Mouse (Mus musculus) embryo, embryonic 10 days (tissue): ENCODE results near the gene Spryd3.
"Not testable (repeated sequence)": the region's sequence is repeated elsewhere in the genome, so short reads cannot be mapped to it uniquely, and the experiment has no call there.

Experiments
- DNase-seq: peaks from one replicate; pipeline ENCODE4 v3.0.0-alpha.2; 2015; ENCODE audit warnings: low spot score

Spryd3 gene

GRCm38 (mm10) chr15:102099260-102099659 lies 36.8 kb downstream of the Spryd3 start:
- no peak for DNase-seq

DNA sequence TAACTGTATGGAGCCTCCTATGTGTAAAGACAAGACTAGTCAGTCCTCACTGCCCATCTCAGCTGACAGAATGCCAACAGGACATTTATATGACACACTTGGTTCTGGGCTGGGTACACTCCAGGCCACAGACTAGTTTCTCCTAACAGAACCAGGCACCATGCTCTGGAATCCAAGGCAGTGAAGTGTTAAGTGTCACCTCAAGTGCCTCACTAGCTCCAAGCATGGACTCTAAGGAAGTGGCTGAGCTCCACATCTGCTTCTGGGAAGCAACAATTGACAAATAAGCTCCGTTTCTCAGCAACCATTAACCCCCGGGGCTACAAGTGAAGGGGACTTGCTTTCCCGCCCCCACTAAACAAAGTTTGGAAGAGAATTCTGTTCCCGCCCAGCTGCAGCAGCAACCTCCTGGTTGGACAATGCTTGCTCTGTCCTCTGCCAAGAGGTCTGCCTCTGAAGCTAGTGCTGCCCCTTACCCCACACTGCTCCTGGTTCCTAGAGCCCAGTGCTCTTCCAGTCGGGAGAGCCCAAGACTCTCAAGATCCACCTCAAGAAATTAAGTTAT lies 38.0 kb downstream of the Spryd3 start:
- DNase-seq: peak; percentile 65

DNA sequence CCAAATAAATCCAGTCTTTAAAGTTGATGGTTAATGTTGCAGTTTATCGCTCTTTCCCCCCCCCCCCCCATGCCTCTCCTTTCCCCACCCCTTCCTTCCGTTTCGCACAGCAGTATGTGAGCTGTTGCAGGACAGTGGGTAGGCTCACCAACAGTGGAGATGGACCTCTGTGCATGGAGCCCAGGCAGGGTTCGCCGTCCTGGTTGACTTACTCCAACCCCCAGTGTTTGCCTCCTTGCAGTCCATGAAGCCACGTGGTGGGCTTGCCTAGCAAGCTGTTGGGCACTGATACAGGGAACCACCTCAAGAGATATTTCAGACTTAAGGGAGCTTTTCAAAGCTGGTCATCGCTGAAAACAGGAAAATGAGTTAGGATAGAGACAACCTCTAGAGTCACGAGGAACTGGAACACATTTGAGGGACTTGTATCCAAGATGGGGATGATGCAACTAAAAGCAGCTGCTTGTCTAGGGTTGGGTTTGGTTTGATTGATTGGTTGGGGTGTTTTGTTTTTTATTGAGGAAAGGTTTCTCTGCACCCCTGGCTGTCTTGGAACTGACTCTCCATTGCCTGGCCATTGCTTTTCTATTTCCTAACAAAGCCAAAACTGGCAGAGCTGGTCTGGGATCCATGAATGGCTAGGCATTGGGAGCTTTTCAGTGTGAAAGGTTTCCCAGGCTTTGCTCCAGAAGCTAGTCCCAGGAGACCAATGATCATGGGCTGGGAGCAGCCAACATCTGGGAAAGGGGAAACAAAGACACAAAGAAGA lies 38.7 kb downstream of the Spryd3 start:
- no peak for DNase-seq

DNA sequence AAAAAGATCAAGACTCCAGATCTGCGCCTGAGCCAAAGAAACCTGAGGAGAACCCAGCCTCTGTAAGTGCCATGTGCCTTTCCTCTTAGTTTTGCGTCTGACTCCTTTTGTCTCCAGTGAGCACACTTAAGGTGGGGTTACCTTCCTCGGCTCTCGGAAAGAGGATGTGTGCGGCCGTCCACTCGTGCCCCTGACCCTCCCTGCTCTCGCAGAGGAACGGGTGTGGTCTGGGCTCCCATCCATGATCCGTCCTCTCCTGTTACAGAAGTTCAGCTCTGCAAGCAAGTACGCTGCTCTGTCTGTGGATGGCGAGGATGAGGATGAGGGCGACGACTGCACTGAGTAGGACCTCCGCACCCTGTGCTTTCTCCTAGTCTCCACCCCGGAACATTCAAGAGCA lies 41.0 kb downstream of the Spryd3 start:
- DNase-seq: no peak

- DNase-seq: no peak
Measured at GRCm38 (mm10) chr15:102094157-102094556, 41.9 kb downstream of the Spryd3 start.

GRCm38 (mm10) chr15:102092222-102092621 lies 43.8 kb downstream of the Spryd3 start:
- DNase-seq: no peak

DNA sequence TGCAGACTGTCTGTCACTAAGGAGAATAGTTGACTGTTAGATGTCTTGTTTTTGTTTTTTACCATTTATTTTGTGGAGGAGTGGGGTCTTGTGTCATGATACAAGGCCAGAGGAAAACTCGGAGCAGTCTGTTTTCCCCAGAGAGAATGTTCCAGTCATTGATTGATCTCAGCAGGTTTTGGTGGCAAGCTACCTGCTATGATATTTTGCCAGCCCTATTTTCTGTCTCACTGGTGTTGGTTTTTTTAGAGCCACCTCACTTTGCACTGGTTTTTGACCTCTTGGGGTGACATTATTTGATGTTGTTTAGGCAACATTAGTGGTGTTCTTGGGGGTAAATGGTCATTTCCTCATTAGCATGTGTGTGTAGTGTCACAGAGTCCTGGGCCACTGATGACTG lies 44.3 kb downstream of the Spryd3 start:
- DNase-seq: no peak

DNA sequence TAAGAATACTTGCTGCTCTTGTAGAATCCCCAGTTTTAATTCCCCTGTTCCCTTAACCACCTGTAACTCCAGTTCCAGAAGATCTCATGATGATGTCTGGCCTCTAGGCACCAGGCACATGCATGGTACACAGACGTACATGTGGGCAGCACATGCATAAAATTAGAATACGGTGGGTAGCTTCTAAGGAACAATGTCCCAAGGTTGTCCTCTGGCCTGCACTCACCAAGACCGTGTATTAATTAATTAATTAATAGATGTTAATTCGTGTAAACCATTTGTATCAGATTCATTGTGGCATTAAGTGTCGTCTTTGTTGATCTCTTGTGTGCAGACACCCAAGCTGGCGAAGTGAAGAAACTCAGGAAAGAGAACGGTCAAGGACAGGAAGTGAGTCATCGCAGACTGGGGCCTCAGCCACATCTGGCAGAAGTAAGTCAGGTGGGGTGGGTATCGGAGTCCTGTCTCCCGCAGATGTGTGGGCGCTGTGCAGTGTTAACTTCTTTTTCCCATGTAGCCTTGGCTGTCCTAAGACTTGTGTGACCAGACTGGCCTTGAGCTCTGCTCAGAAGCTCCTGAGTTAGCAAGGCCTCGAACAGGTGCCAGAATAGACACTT lies 44.9 kb downstream of the Spryd3 start:
- DNase-seq: no peak

- no peak for DNase-seq
Measured at GRCm38 (mm10) chr15:102089914-102090585, 46.0 kb downstream of the Spryd3 start.

DNA sequence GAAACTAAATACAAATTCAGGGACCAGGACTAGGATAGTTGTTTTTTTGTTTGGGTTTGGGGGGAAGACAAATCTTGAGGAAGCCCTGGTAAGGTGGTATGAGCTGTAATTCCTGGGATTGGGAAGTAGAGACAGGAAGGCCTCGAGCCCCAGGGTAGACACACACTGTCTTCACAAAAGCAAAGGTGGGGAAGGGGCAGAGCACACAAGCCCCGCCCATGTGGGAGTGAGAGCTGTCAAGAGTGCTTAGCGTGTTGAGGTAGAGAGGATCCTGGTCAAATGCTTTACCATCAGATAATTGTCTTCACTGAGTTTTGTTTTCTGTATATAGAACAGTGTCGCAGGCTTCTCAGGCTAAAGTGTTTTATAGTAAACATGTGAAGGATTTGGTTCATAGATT lies 53.0 kb downstream of the Spryd3 start:
- no peak for DNase-seq

GRCm38 (mm10) chr15:102082148-102082547 lies 53.9 kb downstream of the Spryd3 start:
- no peak for DNase-seq

DNA sequence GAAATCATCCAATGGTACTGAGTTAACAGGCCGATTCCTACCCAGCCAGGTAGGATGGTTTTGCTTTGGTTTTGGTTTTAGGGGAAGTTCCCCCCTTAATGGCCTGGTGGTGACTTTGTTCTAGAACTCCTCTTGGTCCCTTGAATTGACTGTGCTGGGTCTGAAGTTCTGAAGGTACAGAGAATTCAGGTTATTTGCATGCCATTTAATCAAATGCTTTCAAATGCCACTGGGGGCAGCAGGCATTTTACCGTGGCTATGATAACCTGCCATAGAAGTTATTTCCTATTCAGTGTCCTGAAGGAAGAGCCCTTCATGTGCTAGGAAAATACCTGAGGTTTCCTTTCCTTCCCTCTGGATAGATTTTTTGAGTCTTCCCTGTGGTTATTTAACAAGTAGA lies 55.6 kb downstream of the Spryd3 start:
- no peak for DNase-seq

- DNase-seq: not testable (repeated sequence)
Measured at GRCm38 (mm10) chr15:102079924-102080323, 56.1 kb downstream of the Spryd3 start.

DNA sequence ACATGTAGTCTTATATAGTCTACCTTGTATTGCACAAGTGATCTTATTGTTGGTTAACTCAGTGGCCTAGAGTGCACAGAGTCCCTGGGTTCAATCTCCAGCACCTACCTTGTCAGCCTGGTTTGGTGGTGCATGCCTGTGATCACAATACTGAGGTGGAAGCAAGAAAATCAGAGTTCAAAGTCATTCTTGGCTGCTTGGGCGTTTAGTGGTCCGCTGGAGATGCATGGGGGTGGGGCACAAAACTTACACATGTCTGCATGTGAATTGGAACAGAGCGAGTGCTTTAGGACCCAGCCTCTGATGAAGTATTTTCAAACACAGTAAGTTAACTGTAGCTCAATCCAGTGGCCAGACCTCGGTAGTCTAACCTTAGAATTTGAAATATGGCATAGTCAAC lies 56.8 kb downstream of the Spryd3 start:
- no peak for DNase-seq

DNA sequence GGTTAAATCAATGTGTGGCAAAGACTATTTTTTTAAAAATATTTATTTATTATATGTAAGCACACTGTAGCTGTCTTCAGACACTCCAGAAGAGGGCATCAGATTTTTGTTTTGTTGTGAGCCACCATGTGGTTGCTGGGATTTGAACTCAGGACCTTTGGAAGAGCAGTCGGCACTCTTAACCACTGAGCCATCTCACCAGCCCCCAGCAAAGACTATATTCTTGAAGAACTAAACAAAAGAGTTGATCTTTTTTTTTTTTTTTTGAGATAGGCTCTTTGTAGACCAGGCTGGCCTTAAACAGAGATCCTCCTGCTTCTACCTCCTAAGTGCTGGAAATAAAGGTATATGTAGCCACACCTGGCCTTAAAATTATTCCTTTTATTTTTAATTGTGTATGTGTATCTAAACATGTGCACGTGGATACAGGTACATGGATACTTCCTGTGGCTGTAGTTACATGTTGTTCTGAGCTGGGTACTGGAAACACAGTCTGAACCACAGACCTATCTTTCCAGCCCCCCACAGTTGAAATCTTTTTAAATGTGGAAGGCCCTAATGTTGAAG lies 58.8 kb downstream of the Spryd3 start:
- no peak for DNase-seq

DNA sequence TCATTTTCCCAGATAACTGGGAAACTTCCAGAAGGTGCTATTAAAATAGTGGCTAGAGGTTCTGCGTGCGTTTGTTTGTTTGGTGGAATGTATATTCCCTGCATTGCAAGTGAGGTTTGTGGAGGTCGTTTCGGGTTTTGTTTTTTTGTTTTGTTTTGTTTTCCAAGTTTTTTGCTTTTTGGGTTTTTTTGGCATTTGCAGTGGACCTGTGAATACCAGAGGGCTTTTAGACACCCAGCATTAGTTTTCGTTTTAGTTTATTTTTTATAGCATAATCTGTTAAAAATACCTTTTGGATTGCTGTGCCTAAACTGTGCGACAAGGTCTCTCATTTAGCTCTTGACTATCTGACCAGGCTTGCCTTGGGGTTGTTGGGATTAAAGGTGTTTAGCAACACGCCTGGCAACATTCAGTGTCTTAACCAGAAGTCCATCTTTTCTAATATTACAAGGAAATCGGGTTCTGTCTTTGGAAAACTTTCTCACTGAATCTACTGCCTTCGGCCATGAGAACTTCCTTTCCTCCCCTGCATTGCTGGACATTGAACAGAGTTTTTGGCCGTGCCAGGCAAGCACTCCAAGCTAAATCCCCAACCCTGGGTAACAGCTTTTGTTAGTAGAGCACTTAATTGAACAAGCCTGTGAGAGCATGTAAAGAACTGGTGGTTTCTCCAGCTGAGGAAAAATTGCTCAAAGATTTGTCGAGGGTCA lies 61.0 kb downstream of the Spryd3 start:
- no peak for DNase-seq

GRCm38 (mm10) chr15:102074070-102074731 lies 61.8 kb downstream of the Spryd3 start:
- peak; percentile 78 for DNase-seq

DNA sequence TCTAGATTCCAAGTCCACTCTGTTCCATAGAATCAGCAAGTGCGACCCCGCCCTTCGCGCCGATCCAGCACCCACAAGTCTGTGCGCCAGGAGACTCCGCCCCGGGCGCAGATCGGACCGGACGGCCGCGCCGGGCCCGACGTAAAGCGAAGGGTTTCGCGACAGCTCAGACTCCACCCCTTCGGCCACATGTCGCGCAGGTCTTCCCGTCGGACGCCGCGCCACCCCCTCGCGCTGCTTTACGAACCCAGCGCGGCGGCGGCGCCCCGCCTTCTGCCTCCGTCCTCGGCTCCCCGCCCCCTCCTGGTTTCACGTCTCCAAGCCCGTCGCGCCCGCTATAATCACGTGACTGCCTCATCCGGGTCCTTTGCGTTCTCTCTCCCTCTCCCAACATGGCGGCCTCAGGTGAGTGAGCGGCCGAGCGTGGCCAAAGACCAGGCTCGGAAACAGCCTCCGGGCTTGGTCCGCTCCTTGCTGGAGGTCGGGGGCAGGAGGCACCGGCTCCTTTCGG lies 62.4 kb downstream of the Spryd3 start, which contains the start of gene Eif4b:
Eif4b (plus strand) TSS at position 215 of the 511 bp plus-strand sequence.
- peak; percentile 99 for DNase-seq

DNA sequence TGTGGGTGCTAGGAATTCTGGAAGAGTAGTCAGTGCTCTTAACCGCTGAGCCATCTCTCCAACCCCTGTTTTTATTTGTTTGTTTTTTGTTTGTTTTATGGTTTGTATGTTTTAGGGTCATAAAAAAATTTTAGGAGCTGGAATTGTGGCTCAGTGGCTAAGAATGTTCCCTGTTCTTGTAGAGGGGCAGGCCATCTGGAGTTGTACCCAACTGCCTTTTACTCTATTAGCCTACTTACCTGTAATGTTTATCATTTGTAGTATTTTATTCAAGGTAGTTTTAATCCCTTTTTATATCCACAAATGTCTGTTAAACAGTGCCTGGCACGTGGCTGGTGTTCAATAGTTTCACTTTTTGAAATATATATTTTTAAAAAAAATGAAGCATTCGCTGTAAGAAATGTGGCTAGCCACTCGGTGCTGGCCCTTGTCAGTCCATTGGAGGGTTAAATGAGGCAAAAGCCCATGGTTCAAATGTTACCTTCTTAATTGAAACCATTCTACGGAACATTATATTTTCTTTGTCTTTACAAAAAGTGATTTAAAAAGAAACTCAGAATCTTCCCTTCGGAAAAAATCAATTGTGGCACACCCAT lies 63.0 kb downstream of the Spryd3 start:
- DNase-seq: no peak
